Mouse (Mus musculus) kidney, adult 10 weeks (tissue): ENCODE measurements around the gene Mybpc2. TPM values are rescaled to one million over a fixed set of nuclear protein-coding genes. Genes with fewer than 3 reads are reported as not detected.

Source experiments
- polyA plus RNA-seq: library from polyadenylated mRNA; stranded (reverse); fragments of 350-450 nt; fragmentation: Illumina TruSeq; extraction: RNeasy Lipid Tissue Mini Kit (QIAGEN cat#74804); gene quantifications from one replicate; pipeline ENCODE4 v1.2.3, GENCODE M21; 2014; ENCODE audit warnings: low read depth, low replicate concordance

Gene Mybpc2
- polyA plus RNA-seq: not detected

DNA sequence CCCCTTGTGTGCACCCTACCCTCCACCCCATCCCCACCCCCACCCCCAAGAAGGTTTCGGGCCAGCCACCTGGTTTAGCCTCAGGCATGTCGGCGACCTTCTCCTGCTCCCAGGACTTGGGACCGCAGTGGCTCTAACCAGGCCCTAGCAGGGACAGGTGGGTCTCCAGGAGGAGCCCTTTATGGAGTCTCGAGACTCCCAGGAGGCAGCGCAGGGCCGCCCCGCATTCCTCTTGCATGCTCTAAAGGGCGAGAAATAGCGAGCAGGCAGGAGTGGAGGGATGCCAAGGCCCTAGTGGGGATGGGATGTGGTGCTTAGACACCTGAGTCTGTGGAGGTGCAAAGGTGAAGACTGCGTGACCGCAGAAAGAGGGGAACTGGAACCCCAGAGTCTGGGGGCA lies at the start of gene Mybpc2:
Mybpc2 (minus strand) TSS at position 155 of the 400 bp plus-strand sequence.

DNA sequence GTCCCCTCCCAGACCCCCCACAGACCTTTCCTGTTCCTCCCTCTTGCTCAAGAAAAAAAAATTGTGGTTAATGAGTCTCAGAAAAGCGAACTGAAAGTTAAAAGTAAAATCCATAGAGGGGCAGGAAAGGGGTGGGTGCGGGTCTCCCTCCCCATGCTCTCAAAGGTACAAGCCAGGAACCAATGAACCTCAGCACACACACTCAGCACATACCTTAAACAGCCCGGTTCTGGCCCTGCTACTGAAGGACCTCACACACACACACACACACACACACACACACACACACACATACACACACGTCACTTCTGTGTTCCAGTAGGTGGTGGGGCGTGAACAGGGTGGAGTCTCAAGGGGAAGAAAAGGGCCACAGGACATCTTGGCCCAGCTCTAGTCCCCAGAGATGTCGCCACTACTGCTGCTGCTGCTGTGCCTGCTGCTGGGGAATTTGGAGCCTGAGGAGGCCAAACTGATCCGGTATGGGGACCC lies 47.8 kb upstream of the Mybpc2 start, which contains the start of gene Napsa:
Napsa (plus strand) TSS at position 168 of the 489 bp plus-strand sequence.

DNA sequence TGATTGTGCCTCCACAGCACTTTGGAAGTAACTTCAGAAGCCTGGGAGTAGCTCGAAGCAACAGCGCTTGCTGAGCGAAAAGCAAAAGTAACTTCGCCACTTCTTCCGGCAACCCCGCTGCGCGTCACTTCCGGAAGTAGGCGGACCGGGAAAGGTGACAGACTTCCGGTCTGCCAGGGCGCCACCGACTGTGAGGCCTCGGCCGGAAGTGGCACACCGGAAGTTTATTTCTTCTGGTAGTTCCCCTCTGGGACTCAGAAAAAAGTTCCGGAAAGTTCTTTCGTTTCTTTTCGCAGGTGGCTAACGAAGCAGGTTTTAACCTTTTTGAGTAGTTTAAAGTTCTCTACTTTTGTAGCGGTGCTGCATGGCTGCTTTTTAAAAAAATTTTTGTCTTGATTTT lies 29.4 kb upstream of the Mybpc2 start, which contains the start of gene Nr1h2:
Nr1h2 (minus strand) TSS at position 126 of the 400 bp plus-strand sequence.

DNA sequence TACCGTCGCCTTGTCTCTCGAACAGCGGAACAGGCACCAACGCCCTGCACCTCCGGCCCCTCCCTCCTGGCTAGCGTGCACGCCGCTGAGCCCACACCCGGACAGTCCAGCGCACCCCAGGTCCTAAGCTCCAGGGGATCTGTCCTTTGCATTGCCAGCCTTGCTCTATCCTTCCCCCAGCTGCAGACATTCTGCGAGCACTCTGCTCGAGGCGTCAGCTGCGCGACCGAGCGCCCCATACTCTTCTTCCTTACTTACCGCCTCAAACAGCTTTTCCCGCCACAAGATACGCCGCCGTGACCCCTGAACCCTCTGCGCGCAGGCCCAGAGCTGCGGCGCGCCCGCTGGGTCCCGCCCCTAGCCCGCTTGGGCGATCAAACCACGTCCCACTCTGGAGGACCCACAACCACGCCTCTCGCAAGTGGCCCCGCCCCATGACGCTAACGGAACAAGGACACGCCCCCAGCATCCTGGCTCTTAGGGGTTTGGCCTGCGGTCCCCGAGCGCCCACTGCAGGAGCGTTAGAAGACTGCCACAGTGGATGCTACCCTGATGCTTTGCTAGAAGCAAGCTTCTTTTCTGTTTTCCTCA lies 24.1 kb upstream of the Mybpc2 start, which contains the start of gene Pold1:
Pold1 (minus strand) TSS at position 353 of the 591 bp plus-strand sequence.

DNA sequence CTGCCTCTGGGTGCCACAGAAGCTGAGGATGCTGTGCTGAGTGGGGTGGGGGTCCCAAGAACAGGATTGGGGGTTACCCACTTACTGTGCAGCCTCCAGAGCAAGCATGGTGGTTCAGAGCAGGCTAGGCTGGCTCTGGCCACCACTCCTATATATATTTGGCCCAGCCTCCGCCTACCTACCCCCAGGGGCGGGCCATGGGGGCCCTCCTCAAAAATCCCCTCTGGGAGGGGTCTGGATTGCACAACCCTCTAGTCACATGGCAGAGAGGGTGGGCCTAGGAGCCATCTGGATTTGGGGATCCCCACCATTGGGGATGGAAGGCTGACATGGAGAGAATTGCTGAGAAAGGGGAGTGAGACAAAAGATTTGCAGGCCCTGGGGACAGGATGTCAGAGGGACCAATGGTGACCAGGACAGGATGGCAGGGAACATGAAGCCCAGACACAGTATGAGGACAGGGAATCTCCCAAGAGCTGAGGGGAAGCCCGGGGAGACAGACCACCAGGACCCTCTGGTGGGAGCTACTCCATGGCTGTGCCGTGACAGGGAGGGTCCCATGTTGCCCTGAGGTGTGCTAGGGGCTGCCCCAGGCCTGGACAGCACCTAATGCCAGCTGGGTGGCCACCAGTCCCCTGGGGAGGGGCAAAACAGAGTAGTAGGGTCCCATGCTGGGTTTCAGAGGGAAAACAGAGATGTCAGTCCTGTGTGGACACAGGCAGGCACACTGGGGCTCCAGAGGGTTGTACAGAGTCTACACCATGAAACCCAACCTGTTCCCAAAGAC lies 7.7 kb upstream of the Mybpc2 start, which contains the start of gene Spib:
Spib (minus strand) TSS at position 126 of the 787 bp plus-strand sequence.

DNA sequence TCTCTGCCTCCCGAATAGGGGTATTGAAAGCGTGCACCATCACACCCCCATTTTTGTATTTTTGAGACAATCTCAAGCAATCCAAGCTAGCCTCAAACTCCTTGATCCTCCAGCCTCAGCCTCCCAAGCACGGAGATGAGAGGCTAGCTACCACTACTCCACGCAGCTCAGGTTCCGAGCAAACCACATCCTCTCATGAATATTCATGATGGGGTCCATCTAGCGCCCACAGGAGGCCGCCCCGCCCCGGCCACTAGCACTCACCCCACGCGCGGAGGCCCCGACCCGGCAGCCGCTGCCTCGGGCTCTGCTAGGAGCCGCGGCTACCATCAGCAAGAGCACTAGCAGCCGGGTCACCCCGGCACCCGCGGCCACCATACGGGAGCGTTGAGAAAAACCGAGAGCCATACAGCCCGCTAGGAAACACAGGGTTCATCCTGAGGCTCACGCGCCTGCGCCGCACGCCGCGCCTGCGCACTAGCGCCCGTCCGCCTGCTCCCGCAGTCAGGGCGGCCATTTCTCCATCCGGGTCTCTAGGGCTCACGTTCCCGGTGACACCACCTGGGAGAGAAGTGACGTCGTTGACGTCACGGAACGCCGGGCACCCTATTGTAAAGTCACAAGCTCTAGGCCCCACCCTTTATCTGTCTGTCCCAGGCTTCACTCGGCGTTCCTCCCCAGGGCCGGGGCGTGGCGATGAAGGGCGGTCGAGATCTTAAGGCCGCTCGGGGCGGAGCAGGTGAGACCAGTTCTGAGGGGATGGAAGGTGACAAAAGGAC lies 28.3 kb downstream of the Mybpc2 start, which contains the start of the genes Emc10 and Fam71e1:
Emc10 (minus strand) TSS at position 538 of the 779 bp plus-strand sequence.
Fam71e1 (plus strand) TSS at position 590 of the 779 bp plus-strand sequence.

DNA sequence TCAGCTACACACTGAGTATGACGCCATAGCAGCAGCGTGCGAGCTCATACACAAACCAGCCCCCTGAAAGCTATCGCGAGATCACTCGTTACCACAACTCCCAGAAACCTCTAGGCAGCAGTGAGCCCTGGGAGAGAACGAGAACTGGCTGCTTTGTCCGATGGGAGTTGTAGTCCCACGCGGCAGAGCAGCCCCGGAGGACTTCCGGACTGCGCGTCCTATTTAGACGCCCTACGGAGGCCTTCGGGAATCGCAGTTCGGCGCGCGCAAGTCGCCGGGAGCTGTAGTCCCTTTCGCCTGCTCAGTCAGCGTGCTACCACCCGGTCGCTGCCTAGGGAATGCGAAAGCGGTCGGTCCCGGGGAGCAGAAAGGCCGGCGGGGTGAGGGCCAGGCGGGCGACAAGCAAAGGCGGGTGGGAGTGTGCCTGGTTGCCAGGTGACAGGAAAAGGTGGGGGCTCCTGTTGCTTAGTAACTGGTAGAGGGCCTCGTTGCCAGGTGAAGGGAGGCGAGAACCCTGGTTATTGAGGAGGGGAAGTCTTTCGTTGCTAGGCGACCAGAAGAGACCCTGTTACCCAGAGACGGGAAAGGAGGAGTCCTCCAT lies 56.5 kb downstream of the Mybpc2 start, which contains the start of gene Josd2:
Josd2 (plus strand) TSS at position 170 of the 601 bp plus-strand sequence.

DNA sequence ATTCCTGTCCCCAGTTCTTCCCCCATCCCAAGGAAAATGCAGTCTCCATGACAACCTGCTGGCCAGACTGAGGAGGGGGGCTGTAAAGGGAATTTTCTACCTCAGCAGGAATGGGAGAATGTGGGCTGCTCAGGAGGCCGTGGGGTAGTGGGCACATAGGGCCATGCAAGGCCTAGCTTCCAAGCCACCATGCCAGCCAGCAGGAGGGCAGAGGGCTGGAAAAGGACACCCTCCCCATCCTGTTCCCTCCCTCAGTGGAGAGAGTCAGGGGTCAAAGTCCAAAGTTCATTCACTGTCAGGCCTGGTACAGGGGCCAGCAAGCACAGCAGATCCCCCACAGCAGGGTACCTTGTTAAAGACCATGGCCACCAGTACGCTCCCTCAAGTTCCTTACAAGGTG lies 59.3 kb downstream of the Mybpc2 start, which contains the start of gene Aspdh:
Aspdh (plus strand) TSS at position 281 of the 400 bp plus-strand sequence.

Other genes starting within 250 kb of the Mybpc2 start
- gene Clec11a, start 217.8 kb downstream of the Mybpc2 start, polyA plus RNA-seq: 1.8 TPM
- not detected for gene Shank1, start 214.4 kb downstream of the Mybpc2 start, polyA plus RNA-seq
- not detected for gene Syt3, start 140.6 kb downstream of the Mybpc2 start, polyA plus RNA-seq
- gene 1700008O03Rik, start 138.8 kb downstream of the Mybpc2 start, polyA plus RNA-seq: not detected
- gene Lrrc4b, start 95.6 kb downstream of the Mybpc2 start, polyA plus RNA-seq: not detected
- 1.7 TPM for gene Aspdh, start 59.3 kb downstream of the Mybpc2 start, polyA plus RNA-seq
- gene Josd2, start 56.7 kb downstream of the Mybpc2 start, polyA plus RNA-seq: 1.0 TPM
- gene Emc10, start 28.1 kb downstream of the Mybpc2 start, polyA plus RNA-seq: 1.4 TPM
- gene Fam71e1, start 28.1 kb downstream of the Mybpc2 start, polyA plus RNA-seq: not detected
- not detected for gene Spib, start 7.4 kb upstream of the Mybpc2 start, polyA plus RNA-seq
- gene Pold1, start 24.2 kb upstream of the Mybpc2 start, polyA plus RNA-seq: not detected
- 1.3 TPM for gene Nr1h2, start 29.3 kb upstream of the Mybpc2 start, polyA plus RNA-seq
- gene Napsa, start 47.7 kb upstream of the Mybpc2 start, polyA plus RNA-seq: 869 TPM
- 2.7 TPM for gene Kcnc3, start 66.0 kb upstream of the Mybpc2 start, polyA plus RNA-seq
- gene Myh14, start 146.2 kb upstream of the Mybpc2 start, polyA plus RNA-seq: 0.12 TPM
- not detected for gene Izumo2, start 184.1 kb upstream of the Mybpc2 start, polyA plus RNA-seq
- 11.6 TPM for gene Vrk3, start 223.8 kb upstream of the Mybpc2 start, polyA plus RNA-seq
- 0.16 TPM for gene Zfp473, start 226.4 kb upstream of the Mybpc2 start, polyA plus RNA-seq